Mouse (Mus musculus): Measurements from ENCODE around the gene Lemd2. TPM values are rescaled to one million over a fixed set of nuclear protein-coding genes. Genes with fewer than 3 reads are reported as not detected.

Gene Lemd2
- polyA plus RNA-seq (2011; ENCODE audit: insufficient read depth, insufficient read length, low replicate concordance, missing spikeins) = 31.2 and 46.3 TPM in 2 replicates

DNA sequence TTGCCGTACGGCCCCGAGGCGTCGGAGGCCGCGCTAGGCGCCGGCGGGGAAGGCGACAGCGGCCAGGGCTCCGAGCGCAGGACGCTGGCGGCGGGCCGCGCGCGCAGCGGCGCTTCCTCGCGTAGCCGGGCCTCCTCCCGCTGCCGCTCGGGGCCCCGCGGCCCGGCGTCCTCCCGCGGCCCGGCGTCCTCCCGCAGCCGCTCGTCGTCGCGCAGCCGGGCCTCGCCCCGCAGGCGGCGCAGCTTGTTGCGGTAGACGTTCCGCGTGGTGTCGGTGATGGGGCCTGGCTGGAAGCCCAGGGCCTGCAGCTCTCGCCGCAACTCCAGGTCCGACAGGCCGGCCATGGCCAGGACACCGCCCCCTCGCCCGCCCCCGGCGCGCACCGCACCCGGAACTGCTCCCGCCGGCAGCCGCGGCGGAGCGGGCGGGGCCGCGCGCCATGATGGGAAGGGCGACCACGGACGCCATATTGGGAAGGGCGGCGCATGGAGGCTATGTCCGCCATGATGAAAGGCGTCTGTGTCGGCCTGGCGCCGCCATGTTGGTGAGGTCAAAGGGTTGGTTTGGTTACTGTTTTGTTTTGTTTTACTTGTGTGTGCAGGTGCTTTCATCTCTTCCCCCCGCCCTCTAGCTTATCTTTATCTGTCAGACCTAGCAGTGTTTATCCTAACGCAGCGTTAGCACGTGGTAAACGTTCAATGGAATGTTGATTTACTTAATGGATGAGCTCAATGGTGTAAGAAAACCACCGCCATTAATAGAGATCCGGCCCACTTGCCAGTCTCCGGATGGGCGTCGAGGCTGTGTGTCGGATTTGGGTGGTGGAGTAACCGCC is at the start of gene Lemd2:
Gene Lemd2 (minus strand): TSS at position 395 of the 835 bp plus-strand sequence.
- TF ChIP-seq POLR2A (IDR thresholded peaks at IDR 0.05; ENCODE audit: borderline replicate concordance, control insufficient read depth, low read depth, low read length) (peak; percentile 89; the same call in 1 of the 2 replicates), CTCF (IDR thresholded peaks at IDR 0.05; ENCODE audit: control insufficient read depth, insufficient read depth, low read length) (no peak)
- peak within 1 kb of the TSS; percentile 97 for H3K27ac ChIP-seq (ENCODE audit: control insufficient read depth, insufficient read depth, low read depth, low read length, poor library complexity)
- 3% methylated on average over 97 of the region's 97 CpGs for WGBS
- peak within 1 kb of the TSS; percentile 97 for H3K4me3 ChIP-seq (replicated peaks; ENCODE audit: control insufficient read depth, low read depth, low read length)
- peaks cover 2% of the 10 kb centered on the region; the same call in 1 of the 2 replicates for H3K4me1 ChIP-seq (ENCODE audit: control insufficient read depth, insufficient read depth, low read length)

DNA sequence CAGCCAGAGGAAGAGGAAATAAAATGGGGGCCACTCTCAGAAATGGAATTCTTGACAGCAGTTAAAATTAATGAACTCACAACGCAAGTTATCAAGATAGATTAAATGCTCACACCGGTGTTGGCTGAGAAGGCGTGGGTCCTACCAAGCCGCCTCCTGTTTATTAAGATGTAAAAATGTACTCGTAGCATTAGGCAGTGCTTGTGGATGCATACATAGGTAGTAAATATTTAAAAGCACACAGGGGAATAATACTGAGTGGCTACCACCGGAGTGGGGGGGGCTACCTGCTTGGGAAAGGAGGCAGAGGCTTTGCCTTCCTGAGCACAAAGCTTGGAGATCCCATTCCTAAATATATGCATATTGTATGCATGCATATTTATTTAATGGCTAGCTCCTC is 46.9 kb upstream of the Lemd2 start:
- H3K4me1 ChIP-seq (ENCODE audit: control insufficient read depth, insufficient read depth, low read length) = no peaks in the 10 kb centered on the region; the same call in 1 of the 2 replicates
- WGBS = 62% methylated on average over 6 of the region's 6 CpGs
- no peak overlapping the region for H3K4me3 ChIP-seq (replicated peaks; ENCODE audit: control insufficient read depth, low read depth, low read length)
- no peak for TF ChIP-seq CTCF (IDR thresholded peaks at IDR 0.05; ENCODE audit: control insufficient read depth, insufficient read depth, low read length)
- H3K27ac ChIP-seq (ENCODE audit: control insufficient read depth, insufficient read depth, low read depth, low read length, poor library complexity) = no peak overlapping the region

DNA sequence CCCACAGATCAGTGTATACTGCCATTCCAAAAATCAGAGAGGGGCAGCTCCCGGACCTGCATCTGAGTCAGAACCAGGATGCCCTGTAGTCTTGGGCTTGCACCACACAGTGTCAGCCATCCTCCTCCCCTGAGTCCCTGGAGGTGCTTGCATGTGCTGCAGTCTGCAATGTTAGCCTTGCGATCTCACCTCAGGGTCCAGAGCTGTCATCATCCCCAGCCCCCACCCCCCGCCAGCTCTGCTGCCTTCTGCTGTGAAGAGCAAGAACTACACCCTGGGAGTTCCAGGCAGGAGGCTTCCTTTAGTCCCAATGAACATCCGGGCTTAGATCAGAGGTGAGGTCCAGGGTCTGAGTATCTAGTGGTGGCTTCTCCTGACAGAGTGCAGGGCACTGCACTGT is 46.2 kb upstream of the Lemd2 start:
- Histone ChIP-seq H3K4me3 (replicated peaks; ENCODE audit: control insufficient read depth, low read depth, low read length) (no peak overlapping the region), H3K27ac (ENCODE audit: control insufficient read depth, insufficient read depth, low read depth, low read length, poor library complexity) (no peak overlapping the region), H3K4me1 (ENCODE audit: control insufficient read depth, insufficient read depth, low read length) (no peaks in the 10 kb centered on the region; the same call in none of the 2 replicates)
- TF ChIP-seq CTCF (IDR thresholded peaks at IDR 0.05; ENCODE audit: control insufficient read depth, insufficient read depth, low read length) = no peak
- TF ChIP-seq POLR2A (IDR thresholded peaks at IDR 0.05; ENCODE audit: borderline replicate concordance, control insufficient read depth, low read depth, low read length) = no peak
- 75% methylated on average over 4 of the region's 4 CpGs for WGBS

DNA sequence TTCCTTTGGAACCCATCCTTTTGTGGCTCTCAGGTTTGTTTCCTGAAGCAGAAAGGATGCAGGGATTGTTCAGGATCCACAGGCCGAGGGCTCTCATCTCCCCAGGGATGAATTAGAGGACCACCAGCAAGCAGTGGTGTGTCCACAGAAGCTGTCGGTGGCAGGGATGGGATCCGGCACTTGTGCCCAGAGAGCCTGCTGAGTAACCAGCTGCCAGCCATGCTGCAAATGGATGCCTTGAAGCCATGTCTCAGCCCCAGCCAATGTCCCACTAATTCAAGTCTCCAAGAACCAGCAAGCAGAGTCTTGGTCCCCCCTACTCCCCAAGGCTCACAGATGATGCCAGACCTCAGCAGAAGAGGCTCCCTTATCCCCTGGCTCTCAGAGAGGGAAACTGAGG is 44.8 kb upstream of the Lemd2 start:
- 85% methylated on average over 3 of the region's 3 CpGs for WGBS
- Histone ChIP-seq H3K4me3 (replicated peaks; ENCODE audit: control insufficient read depth, low read depth, low read length) (no peak overlapping the region), H3K27ac (ENCODE audit: control insufficient read depth, insufficient read depth, low read depth, low read length, poor library complexity) (no peak overlapping the region), H3K4me1 (ENCODE audit: control insufficient read depth, insufficient read depth, low read length) (no peaks in the 10 kb centered on the region; the same call in none of the 2 replicates)
- TF ChIP-seq POLR2A (IDR thresholded peaks at IDR 0.05; ENCODE audit: borderline replicate concordance, control insufficient read depth, low read depth, low read length) = no peak
- TF ChIP-seq CTCF (IDR thresholded peaks at IDR 0.05; ENCODE audit: control insufficient read depth, insufficient read depth, low read length) = no peak

DNA sequence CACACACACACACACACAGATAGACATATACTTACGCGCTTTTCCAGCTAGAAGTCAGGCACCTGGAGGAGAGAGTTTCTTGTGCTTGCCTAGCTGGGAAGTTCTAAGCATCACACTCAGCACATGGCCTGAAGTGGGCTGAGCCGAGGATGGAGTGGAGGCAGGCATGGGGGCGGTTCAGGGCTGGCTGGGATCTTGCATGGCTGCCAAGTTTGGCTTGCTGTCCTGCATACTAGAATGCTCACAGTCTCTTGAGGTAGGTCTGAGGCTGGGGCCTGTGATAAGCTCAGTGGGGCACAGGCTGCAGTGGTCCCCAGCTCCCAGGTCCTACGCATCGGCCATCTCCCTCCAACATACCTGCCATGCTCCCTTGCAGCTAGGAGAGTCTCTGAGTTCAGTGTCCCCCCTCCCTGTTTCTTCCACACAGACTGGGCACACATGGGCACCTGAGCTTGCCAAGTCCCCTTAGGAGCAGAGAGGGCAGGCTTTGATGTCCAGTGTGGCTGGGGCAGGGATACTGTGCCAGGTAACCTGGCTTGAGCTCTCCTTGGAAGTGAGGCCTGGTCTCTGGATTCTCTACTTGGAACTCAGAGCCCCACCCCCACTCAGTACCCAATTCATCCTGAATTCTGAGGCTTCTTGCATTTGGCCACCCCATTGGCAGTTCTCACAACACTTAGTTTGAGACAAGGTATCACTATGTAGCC is 43.6 kb upstream of the Lemd2 start:
- Histone ChIP-seq H3K4me3 (replicated peaks; ENCODE audit: control insufficient read depth, low read depth, low read length) (no peak overlapping the region), H3K27ac (ENCODE audit: control insufficient read depth, insufficient read depth, low read depth, low read length, poor library complexity) (no peak overlapping the region), H3K4me1 (ENCODE audit: control insufficient read depth, insufficient read depth, low read length) (no peaks in the 10 kb centered on the region; the same call in none of the 2 replicates)
- 90% methylated on average over 6 of the region's 6 CpGs for WGBS
- TF ChIP-seq POLR2A (IDR thresholded peaks at IDR 0.05; ENCODE audit: borderline replicate concordance, control insufficient read depth, low read depth, low read length) (no peak), CTCF (IDR thresholded peaks at IDR 0.05; ENCODE audit: control insufficient read depth, insufficient read depth, low read length) (no peak)

DNA sequence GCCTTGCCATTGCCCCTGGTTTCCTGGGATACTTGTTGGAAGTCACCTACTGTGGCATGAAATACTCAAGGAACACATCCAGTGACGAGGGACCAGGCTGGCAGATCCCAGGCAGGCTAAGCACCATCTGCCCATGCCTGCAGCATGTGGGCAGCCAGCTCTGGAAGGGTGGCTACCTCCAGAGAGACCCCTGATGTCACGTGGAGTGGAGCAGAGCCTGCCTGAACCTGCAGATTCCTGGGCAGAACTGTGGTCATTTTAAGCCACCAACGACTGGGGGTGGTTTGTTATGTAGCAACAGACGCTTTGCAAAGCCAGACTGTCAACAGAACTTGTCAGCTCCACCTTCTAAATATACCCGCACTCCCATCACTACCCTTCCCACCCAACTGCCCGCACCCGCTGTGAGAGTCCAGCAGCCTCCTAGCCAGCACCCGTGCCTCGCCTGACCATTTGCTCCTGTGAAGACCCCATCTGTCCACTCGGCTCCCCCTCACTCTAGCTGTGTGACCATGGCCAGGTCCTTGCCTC is 41.6 kb upstream of the Lemd2 start:
- H3K27ac ChIP-seq (ENCODE audit: control insufficient read depth, insufficient read depth, low read depth, low read length, poor library complexity) = no peak overlapping the region
- 59% methylated on average over 10 of the region's 10 CpGs for WGBS
- TF ChIP-seq CTCF (IDR thresholded peaks at IDR 0.05; ENCODE audit: control insufficient read depth, insufficient read depth, low read length) (no peak), POLR2A (IDR thresholded peaks at IDR 0.05; ENCODE audit: borderline replicate concordance, control insufficient read depth, low read depth, low read length) (no peak)

DNA sequence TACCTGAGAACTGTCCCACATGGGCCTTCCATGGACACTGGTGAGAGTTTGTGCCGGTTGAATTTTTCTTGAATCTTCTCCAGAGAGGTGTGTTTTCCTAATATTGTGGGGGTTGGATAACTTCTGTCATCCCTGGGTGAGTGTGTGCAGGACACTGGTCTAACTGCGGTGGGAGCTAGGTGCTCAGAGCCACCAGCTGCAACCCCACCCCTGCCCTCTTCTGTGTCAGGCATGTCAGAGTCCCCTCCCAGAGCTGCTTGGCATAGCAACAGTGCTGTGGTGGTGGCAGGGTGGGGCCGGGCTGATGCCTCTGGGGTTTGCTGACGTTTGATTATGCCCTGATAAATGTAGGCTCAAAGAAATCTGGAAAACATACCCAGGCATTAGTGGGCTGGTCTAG is 40.6 kb upstream of the Lemd2 start:
- Histone ChIP-seq H3K4me3 (replicated peaks; ENCODE audit: control insufficient read depth, low read depth, low read length) (no peak overlapping the region), H3K27ac (ENCODE audit: control insufficient read depth, insufficient read depth, low read depth, low read length, poor library complexity) (no peak overlapping the region), H3K4me1 (ENCODE audit: control insufficient read depth, insufficient read depth, low read length) (peaks cover 2% of the 10 kb centered on the region; the same call in 1 of the 2 replicates)
- WGBS = 66% methylated on average over 4 of the region's 4 CpGs
- TF ChIP-seq POLR2A (IDR thresholded peaks at IDR 0.05; ENCODE audit: borderline replicate concordance, control insufficient read depth, low read depth, low read length) (no peak), CTCF (IDR thresholded peaks at IDR 0.05; ENCODE audit: control insufficient read depth, insufficient read depth, low read length) (no peak)

More for the DNA sequence above, 41.6 kb upstream of the Lemd2 start:
- H3K4me1 ChIP-seq (ENCODE audit: control insufficient read depth, insufficient read depth, low read length) = peaks cover 2% of the 10 kb centered on the region; the same call in 1 of the 2 replicates
- H3K4me3 ChIP-seq (replicated peaks; ENCODE audit: control insufficient read depth, low read depth, low read length) = no peak overlapping the region
